Mouse (Mus musculus): ENCODE measurements around the gene Tma7.

DNA sequence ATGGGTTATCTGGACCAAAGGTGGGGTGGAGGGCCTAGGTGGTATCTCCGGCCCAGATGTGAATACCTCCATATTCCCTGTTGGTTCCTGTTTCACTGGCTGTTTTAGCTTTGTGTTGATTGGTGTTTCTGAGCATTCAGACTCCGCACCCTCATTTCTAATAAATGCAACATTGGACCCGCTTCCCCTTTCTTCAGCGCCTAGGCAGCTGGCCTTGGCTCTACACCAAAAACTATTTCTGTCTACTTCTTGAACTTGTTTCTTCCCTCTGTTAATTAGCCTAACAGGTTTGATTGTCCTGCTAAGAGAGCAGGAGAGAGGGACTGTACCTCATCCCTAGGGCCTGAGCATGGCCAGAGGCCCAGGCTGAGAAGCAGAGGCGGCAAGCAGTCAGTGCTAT, 24.8 kb downstream of the Tma7 start:
- no peak for TF ChIP-seq CTCF (IDR thresholded peaks at IDR 0.05; ENCODE audit: insufficient read depth, low read length)
- no peak for TF ChIP-seq POLR2A (IDR thresholded peaks at IDR 0.05; ENCODE audit: borderline replicate concordance, extremely low read depth, low read depth, low read length)

All from lung, adult 2 months (tissue).